9 mouse cellular contexts compared by ENCODE assay signal in the genomic region with DNA sequence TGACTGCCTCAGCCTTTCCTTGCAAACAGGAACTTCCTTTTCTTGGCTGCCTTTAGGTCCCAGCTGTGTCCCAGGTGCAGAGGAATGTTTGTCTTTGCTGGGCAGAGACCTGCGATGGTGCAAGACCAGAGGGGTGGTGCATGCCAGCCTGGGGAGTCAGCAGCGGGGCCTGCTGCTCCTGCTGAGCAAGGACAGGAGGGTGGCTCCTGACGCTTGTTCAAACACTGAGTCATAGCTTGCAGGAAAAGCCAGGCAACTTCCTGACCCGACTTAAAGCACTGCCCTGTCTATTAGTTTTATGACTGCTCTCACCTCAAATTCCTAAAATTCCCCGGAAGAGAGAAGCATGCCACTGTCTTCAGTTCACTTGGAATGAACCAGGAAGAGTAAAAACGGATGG. TPM values are rescaled to one million over a fixed set of nuclear protein-coding genes. Genes with fewer than 3 reads are reported as not detected.
DNase-seq lines count a peak whose midpoint lies in the region; ATAC-seq lines count a peak whose summit lies in the region.
"Had no signal": no experiment of that assay in that cellular context is flagged by ENCODE, and none has a peak within 500 bp of the region (broad histone marks: within the 10 kb centered on the region; RNA-seq: fewer than 3 reads in every experiment).

No protein-coding gene starts in this region.

- peak overlapping the region; percentile 43 for H3K4me2 ChIP-seq in intestine, embryonic 16.5 days (ENCODE audit: low read depth, low read length)
- H3K4me2 ChIP-seq in hindbrain, embryonic 12.5 days (replicated peaks): no peak overlapping the region

- no peaks in the 10 kb centered on the region for H3K9me3 ChIP-seq in intestine, embryonic 16.5 days (ENCODE audit: control insufficient read depth, low read length)
- no peaks in the 10 kb centered on the region for H3K9me3 ChIP-seq in hindbrain, embryonic 12.5 days (replicated peaks)
- H3K9me3 ChIP-seq: midbrain, embryonic 10.5 days had no signal

- ATAC-seq in intestine, embryonic 16.5 days: peak; percentile 83
- ATAC-seq in hindbrain, embryonic 12.5 days (ENCODE audit: low FRiP score): no peak

- H3K27ac ChIP-seq in intestine, embryonic 16.5 days (ENCODE audit: low read length): peak overlapping the region; percentile 82
- H3K27ac ChIP-seq in hindbrain, embryonic 12.5 days: no peak overlapping the region
- H3K27ac ChIP-seq: midbrain, embryonic 10.5 days had no signal

- no peaks in the 10 kb centered on the region for H3K27me3 ChIP-seq in intestine, embryonic 16.5 days (replicated peaks; ENCODE audit: control insufficient read depth, insufficient read depth, low read length)
- H3K27me3 ChIP-seq in hindbrain, embryonic 12.5 days: no peaks in the 10 kb centered on the region

- no peak overlapping the region for H3K4me3 ChIP-seq in intestine, embryonic 16.5 days (ENCODE audit: low read length)
- no peak overlapping the region for H3K4me3 ChIP-seq in hindbrain, embryonic 12.5 days
- H3K4me3 ChIP-seq: midbrain, embryonic 10.5 days had no signal

- peak overlapping the region; percentile 48 for H3K9ac ChIP-seq in intestine, embryonic 16.5 days (ENCODE audit: low read depth, low read length)
- H3K9ac ChIP-seq in hindbrain, embryonic 12.5 days: no peak overlapping the region

- WGBS in intestine, embryonic 16.5 days: 5% methylated on average over 6 of the region's 6 CpGs
- WGBS in hindbrain, embryonic 12.5 days: 25% methylated on average over 6 of the region's 6 CpGs

- DNase-seq in heart, adult 11 months: peak; percentile 91
- DNase-seq in heart, postnatal 4 days: no peak
- DNase-seq in adrenal gland, adult 2 months: peak; percentile 78
- peak; percentile 71 for DNase-seq in lung, postnatal 10 days
- no peak for DNase-seq in right cerebral cortex, postnatal 14 days
- DNase-seq in cerebellum, adult 11-12 months: no peak

- no peaks in the 10 kb centered on the region for H3K36me3 ChIP-seq in intestine, embryonic 16.5 days (ENCODE audit: control insufficient read depth, insufficient read depth, low read length)
- no peaks in the 10 kb centered on the region for H3K36me3 ChIP-seq in hindbrain, embryonic 12.5 days
- H3K36me3 ChIP-seq: midbrain, embryonic 10.5 days had no signal

- peaks cover 25% of the 10 kb centered on the region for H3K4me1 ChIP-seq in intestine, embryonic 16.5 days (ENCODE audit: control insufficient read depth, insufficient read depth, low read length)
- 0 out of 2 replicates have a peak, but pooled peaks cover 4% of the 10 kb centered on the region for H3K4me1 ChIP-seq in hindbrain, embryonic 12.5 days

RNA-seq across cellular contexts. Expression of a gene that starts 57.9 kb away (rescaled TPM):
- total RNA-seq in heart, postnatal 4 days (2021): 100 to 1,000 TPM; 148 to 156 TPM
- total RNA-seq in adrenal gland, adult 2 months (2021): 100 to 1,000 TPM in 1 of 2 experiments, 10 to 100 TPM in 1; 61.1 to 101 TPM
- polyA plus RNA-seq in adrenal gland, adult 2 months (2012; rRNA removed): 10.5 and 11.2 TPM in 2 replicates
- polyA plus RNA-seq in intestine, embryonic 16.5 days (2015; fragmentation: Nextera tagmentation; extraction: Ambion mirVana): 17.4 and 19.4 TPM in 2 replicates
- polyA plus RNA-seq in hindbrain, embryonic 12.5 days (2016; fragmentation: Nextera tagmentation; extraction: Ambion mirVana): 36.3 and 36.7 TPM in 2 replicates

Comparison
In these comparisons a context has a peak if more than half of its experiments do, and no peak if none do; other contexts are left out.
1. DNase-seq: peak in heart, adult 11 months (single experiment), adrenal gland, adult 2 months (single experiment) and lung, postnatal 10 days (single experiment); none in heart, postnatal 4 days (single experiment), right cerebral cortex, postnatal 14 days (single experiment) and cerebellum, adult 11-12 months (single experiment).